Mouse (Mus musculus) mammary gland, adult 2 months (tissue): ENCODE data around the gene Cipc. TPM values are rescaled to one million over a fixed set of nuclear protein-coding genes. Genes with fewer than 3 reads are reported as not detected.

Source experiments
- polyA plus RNA-seq: library from polyadenylated mRNA; depleted of rRNA; stranded (reverse); fragments of >200 nt; gene quantifications from 2 replicates; pipeline ENCODE4 v1.2.3, GENCODE M21; 2012; ENCODE audit warnings: low replicate concordance; rRNA removed

Gene Cipc
- polyA plus RNA-seq: 30.2 and 36.1 TPM in 2 replicates

GRCm38 (mm10) chr12:86946862-86947574 is at the start of gene Cipc:
Gene Cipc, plus strand, starts transcription at chr12:86947043.

DNA sequence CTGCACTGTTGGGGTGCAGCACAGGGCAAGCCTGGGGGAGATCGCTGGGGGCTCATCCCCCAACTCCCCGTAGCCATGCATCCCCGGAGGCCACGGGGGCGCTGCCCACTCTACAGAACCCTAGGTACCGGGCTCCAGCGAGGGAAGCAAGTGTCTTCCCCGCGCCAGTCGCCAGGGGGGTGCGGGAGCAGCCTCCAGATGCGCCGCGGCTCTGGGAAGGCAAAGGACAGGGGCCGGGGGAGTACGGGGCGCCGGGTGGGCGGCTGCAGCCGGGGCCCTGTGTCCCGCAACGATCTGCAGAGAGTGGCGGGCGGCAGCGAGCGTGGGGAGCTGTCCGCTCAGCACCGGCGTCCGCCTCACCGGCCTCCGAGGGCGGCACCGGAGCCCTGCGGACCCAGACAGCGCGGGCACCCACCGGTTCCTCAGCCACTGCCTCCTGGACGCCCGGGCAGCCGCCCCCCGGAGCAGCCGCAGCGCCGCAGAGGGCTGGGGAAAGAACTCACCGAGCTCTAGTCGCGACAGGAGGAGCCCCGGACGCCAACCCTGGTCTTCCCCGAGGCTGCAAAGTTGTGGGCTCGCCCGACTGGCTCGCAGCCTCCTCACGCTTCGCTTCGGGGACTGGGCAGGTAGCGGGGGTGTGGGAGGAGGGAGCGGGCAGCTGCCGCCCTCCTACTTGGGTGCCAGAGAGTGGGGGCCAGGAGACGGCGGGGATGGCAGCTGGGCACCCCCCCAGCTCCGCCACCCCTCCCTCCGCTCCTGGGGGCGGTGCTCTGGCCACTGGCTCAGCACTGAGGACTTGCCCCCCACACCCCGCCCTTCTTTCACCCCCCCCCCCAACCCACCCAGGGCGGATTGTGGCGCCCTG is 43.3 kb downstream of the Cipc start, which contains the start of gene Zdhhc22:
Zdhhc22 (minus strand) TSS at position 541 of the 865 bp plus-strand sequence.

Other genes with a start within 250 kb of the Cipc start
- 7.9 and 16.3 TPM in 2 replicates for gene Angel1, start 220.6 kb upstream of the Cipc start, polyA plus RNA-seq
- gene Lrrc74a, start 212.7 kb upstream of the Cipc start, polyA plus RNA-seq: not detected in 2 replicates
- gene Irf2bpl, start 62.2 kb upstream of the Cipc start, polyA plus RNA-seq: 30.2 and 94.8 TPM in 2 replicates
- gene Zdhhc22, start 43.4 kb downstream of the Cipc start, polyA plus RNA-seq: not detected in 2 replicates
- 0.04 and 0.14 TPM in 2 replicates for gene Tmem63c, start 74.3 kb downstream of the Cipc start, polyA plus RNA-seq
- 0.45 and 0.52 TPM in 2 replicates for gene Ngb, start 155.5 kb downstream of the Cipc start, polyA plus RNA-seq
- gene Gstz1, start 200.1 kb downstream of the Cipc start, polyA plus RNA-seq: 350 and 667 TPM in 2 replicates
- gene Pomt2, start 200.9 kb downstream of the Cipc start, polyA plus RNA-seq: 11.8 and 20.6 TPM in 2 replicates